In the genomic region with DNA sequence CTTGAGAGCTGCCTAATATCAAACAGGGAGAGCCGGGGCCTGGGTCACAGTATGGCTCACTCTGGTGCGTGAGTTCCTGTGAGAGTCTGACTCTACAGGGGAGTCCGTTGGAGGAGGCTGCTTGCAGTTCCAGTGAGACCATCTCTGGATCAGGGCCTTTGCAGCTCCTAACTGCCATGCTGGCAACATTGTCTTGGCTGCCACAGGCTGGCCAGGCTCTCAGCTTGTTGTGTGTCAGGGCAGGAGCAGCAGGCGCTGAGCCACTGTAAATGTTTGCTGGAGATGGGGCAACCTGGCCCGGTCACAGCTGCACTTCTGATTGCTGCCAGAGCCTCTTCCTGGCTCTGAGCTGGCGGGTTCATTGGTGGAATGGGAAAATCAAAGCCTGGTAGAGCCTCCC, we compare ENCODE assay signal across 10 mouse cellular contexts.
DNase-seq lines count a peak whose midpoint lies in the region; TF ChIP-seq lines count a peak whose summit lies in the region.
"Had no signal": no experiment of that assay in that cellular context is flagged by ENCODE, and none has a peak within 500 bp of the region (broad histone marks: within the 10 kb centered on the region; RNA-seq: fewer than 3 reads in every experiment).

No protein-coding gene starts in this region.

- DNase-seq in adrenal gland, postnatal 10 days: peak; percentile 68
- DNase-seq in adrenal gland, adult 18-20 months (ENCODE audit: low spot score in 2 of 2): no peak
- peak; percentile 25 to 59 for DNase-seq in layer of hippocampus, postnatal 14 days (ENCODE audit: low spot score in 2 of 2)
- no peak for DNase-seq in layer of hippocampus, adult 2 months (ENCODE audit: low spot score in 2 of 2)
- DNase-seq in embryonic facial prominence, embryonic 10.5 days (ENCODE audit: low spot score): no peak
- DNase-seq in lung, adult 2 months: peak; percentile 19
- no peak for DNase-seq in kidney, adult 11 months
- no peak for DNase-seq in embryo, embryonic 9.5 days (ENCODE audit: extremely low spot score)
- DNase-seq: kidney, postnatal 10 days had no signal

- 83% methylated on average over 6 of the region's 6 CpGs for WGBS in embryonic facial prominence, embryonic 10.5 days
- WGBS in lung, adult 2 months: 54% methylated on average over 6 of the region's 6 CpGs

- H3K27me3 ChIP-seq in embryonic facial prominence, embryonic 10.5 days (replicated peaks; ENCODE audit: low read depth, poor library complexity, severe bottlenecking): no peaks in the 10 kb centered on the region
- H3K27me3 ChIP-seq: heart, embryonic 13.5 days had no signal

- TF ChIP-seq CTCF in layer of hippocampus, adult 2 months (conservative IDR thresholded peaks at IDR 0.05): no peak
- TF ChIP-seq CTCF in lung, adult 2 months (IDR thresholded peaks at IDR 0.05; ENCODE audit: insufficient read depth, low read length): no peak

- H3K36me3 ChIP-seq in embryonic facial prominence, embryonic 10.5 days (replicated peaks): no peaks in the 10 kb centered on the region
- H3K36me3 ChIP-seq: heart, embryonic 13.5 days had no signal

- no peaks in the 10 kb centered on the region for H3K9me3 ChIP-seq in embryonic facial prominence, embryonic 10.5 days
- H3K9me3 ChIP-seq: heart, embryonic 13.5 days had no signal

- H3K4me1 ChIP-seq in embryonic facial prominence, embryonic 10.5 days: no peaks in the 10 kb centered on the region
- H3K4me1 ChIP-seq in lung, adult 2 months (ENCODE audit: control insufficient read depth, insufficient read depth, low read length): no peaks in the 10 kb centered on the region
- H3K4me1 ChIP-seq: heart, embryonic 13.5 days had no signal

- H3K27ac ChIP-seq in layer of hippocampus, adult 2 months: no peak overlapping the region
- peak overlapping the region; percentile 24; the same call in 1 of the 2 replicates for H3K27ac ChIP-seq in embryonic facial prominence, embryonic 10.5 days (replicated peaks)
- H3K27ac ChIP-seq: heart, embryonic 13.5 days had no signal

- TF ChIP-seq POLR2A in lung, adult 2 months (IDR thresholded peaks at IDR 0.05; ENCODE audit: borderline replicate concordance, extremely low read depth, low read depth, low read length): no peak

- no peak overlapping the region for H3K4me3 ChIP-seq in layer of hippocampus, adult 2 months
- H3K4me3 ChIP-seq in embryonic facial prominence, embryonic 10.5 days: no peak overlapping the region
- H3K4me3 ChIP-seq in lung, adult 2 months (replicated peaks; ENCODE audit: extremely low read depth, low read depth, low read length): no peak overlapping the region
- H3K4me3 ChIP-seq: heart, embryonic 13.5 days had no signal

Comparison
In these comparisons a context has a peak if more than half of its experiments do, and no peak if none do; other contexts are left out.
1. DNase-seq: peak in adrenal gland, postnatal 10 days (single experiment), layer of hippocampus, postnatal 14 days (2 of 2) and lung, adult 2 months (single experiment); none in adrenal gland, adult 18-20 months (0 of 2), layer of hippocampus, adult 2 months (0 of 2), embryonic facial prominence, embryonic 10.5 days (single experiment), kidney, adult 11 months (single experiment) and embryo, embryonic 9.5 days (single experiment).